Mouse (Mus musculus) MEL (cell line): ENCODE data around the gene Gm12258.

ENCODE experiments used
- CTCF ChIP-seq, 3 experiments: IDR thresholded peaks in 2 of 3; conservative IDR thresholded peaks in 1 of 3; 2 replicates each; pipeline ENCODE4 v1.5.1; 2011 to 2012; ENCODE audit warnings: low read length in 3 of 3, low read depth in 2 of 3, mild to moderate bottlenecking in 2 of 3, improper control_type of control experiment in 1 of 3, inconsistent platforms in 1 of 3, mixed read lengths in 1 of 3, moderate library complexity in 1 of 3; ENCODE audit not compliant: control insufficient read depth in 1 of 3, insufficient read depth in 1 of 3, poor library complexity in 1 of 3, severe bottlenecking in 1 of 3
- ELF1 ChIP-seq: IDR thresholded peaks from 2 replicates; pipeline ENCODE4 v1.6.1; 2014; ENCODE audit warnings: low read depth, mild to moderate bottlenecking, inconsistent platforms, low read length, improper control_type of control experiment, moderate library complexity
- EP300 ChIP-seq, 2 experiments: IDR thresholded peaks; 2 replicates each; pipeline ENCODE4 v1.6.1; 2011; ENCODE audit warnings: improper control_type of control experiment in 2 of 2, low read length in 2 of 2, low read depth in 1 of 2, mild to moderate bottlenecking in 1 of 2
- ETS1 ChIP-seq: IDR thresholded peaks from 2 replicates; pipeline ENCODE4 v1.6.1; 2012; ENCODE audit warnings: low read depth, mild to moderate bottlenecking, inconsistent platforms, low read length, improper control_type of control experiment, moderate library complexity
- GATA1 ChIP-seq: IDR thresholded peaks from 2 replicates; pipeline ENCODE4 v1.6.1; 2011; ENCODE audit warnings: low read depth, low read length, improper control_type of control experiment
- ZC3H11A ChIP-seq: IDR thresholded peaks from 2 replicates; pipeline ENCODE4 v1.6.1; 2012; ENCODE audit warnings: low read depth, mild to moderate bottlenecking, inconsistent platforms, low read length, improper control_type of control experiment

GRCm38 (mm10) chr11:58870961-58871360, 24.0 kb downstream of the Gm12258 start:
- TF ChIP-seq ETS1 = no peak
- no peak for TF ChIP-seq EP300 (IDR thresholded peaks at IDR 0.05; ENCODE audit: low read depth in 1 of 2, low read length in 2 of 2)
- TF ChIP-seq GATA1 = no peak
- no peak for TF ChIP-seq ELF1
- TF ChIP-seq CTCF (IDR thresholded peaks at IDR 0.05 in 2 of 3, conservative IDR thresholded peaks at IDR 0.05 in 1 of 3; ENCODE audit: control insufficient read depth in 1 of 3, insufficient read depth in 1 of 3, low read depth in 2 of 3, low read length in 3 of 3, poor library complexity in 1 of 3, severe bottlenecking in 1 of 3) = no peak
- no peak for TF ChIP-seq ZC3H11A
